Mouse (Mus musculus) embryo, embryonic 10 days (tissue): Measurements from ENCODE around the gene Dnah14.

Source experiments
- DNase-seq: peaks from one replicate; pipeline ENCODE4 v3.0.0-alpha.2; 2015; ENCODE audit warnings: low spot score

Dnah14 gene

DNA sequence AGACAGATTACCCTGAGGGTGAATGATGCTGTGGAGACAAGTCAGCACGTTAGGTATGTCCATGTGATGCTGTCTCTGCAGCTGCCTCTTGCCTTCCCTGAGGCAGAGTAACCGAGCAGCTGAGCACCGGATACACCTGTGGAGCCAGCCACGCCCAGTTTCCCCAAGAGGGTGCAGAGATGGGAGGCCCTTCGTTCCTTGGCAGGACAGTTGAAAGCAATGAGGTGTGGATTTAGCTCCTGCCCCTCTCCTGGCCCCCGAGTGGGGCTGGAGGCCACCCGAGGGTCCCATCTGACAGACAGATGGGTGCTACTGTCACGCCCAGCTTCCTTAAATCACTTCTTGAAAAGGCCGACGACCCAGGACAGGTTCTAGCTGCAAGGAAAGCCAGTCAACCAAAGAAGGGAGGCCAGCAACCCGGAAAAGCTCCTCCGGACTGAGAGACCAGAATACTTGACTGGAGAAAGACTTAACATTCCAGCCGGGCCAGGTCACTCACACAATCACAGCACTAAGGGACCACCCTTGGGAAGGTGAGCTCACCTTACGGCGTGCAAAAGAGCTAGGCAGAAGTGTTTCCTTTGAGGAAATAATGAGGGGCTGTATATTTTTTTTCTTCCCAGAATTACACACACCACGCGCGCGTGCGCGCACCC lies 276.9 kb downstream of the Dnah14 start:
- DNase-seq: peak; percentile 31

DNA sequence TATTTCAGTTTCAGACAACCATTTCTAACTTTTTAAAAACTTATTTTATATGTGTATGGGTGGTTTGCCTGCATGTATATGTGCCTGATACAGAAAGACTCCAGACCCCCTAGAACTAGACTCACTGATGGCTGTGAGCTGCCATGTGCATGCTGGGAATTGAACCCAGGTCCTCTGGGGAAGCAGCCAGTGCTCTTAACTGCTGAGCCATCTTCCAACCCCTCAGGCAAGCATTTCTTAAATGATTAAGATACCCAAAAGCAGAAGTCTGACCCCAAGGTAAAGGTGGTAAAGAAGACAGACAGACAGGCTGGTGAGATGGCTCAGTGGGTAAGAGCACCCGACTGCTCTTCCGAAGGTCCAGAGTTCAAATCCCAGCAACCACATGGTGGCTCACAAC lies 278.5 kb downstream of the Dnah14 start:
- no peak for DNase-seq

DNA sequence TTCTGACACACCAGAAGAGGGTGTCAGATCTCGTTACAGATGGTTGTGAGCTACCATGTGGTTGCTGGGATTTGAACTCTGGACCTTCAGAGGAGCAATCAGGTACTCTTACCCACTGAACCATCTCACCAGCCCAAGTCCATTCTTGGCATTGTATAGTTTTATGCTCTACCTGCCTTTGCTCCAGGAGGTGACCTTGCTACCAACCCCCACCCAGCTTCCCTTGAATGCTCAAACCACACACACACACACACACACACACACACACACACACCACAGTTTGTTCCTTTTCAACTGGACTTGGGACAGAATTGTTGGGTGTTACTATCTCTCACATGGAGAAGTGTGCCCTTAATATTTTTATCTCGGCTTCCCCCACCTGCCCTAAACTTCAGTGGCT lies 280.0 kb downstream of the Dnah14 start:
- DNase-seq: no peak

DNA sequence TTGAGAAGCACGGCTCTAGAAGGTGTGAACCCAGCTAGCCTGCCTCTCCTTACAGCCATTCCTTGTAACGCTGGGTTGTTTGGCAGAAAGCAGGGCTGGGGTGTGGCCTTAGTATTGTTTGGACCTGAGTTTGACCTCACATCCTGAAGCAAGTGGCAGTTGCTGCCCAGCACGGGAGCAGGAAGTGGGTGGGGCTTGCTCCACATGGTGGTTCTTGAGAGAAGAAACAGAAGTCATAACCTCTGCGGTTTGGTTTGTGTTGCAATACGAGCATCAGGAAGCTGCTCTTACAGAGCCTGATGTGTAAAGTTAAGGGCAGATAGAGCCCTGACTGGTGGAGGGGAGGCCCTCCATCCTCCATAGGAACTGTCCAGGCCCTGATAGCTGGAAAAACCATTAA lies 284.3 kb downstream of the Dnah14 start:
- DNase-seq: peak; percentile 77

DNA sequence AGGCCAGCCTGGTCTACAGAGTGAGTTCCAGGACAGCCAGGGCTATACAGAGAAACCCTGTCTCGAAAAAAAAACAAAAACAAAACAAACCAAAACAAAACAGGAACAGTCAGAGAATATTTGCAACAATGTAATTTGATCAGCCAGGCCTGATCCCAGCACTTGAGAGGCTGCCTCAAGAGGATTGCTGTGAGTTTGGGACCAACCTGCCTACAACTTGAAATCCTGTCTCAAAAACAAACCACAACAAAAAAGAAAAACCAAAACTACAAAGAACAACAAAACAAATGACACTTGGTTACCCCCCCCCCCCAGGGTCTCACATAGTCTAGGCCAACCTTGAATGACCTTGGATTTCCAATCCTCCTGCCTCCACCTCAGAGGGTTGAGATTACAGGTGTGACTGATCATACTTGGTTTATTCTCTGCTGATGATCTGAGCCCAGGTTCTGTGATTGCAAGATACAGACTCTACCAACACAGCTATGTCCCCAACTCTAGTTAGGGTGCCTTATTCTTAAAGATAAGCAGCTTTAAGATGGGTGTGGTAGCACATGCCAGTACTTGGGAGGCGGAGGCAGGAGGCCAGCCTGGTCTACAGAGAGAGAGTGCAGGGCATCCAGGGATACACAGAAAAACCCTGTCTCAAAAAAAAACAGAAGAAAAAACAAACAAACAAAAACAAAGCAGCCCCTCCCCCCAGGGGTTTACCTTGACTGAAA lies 285.0 kb downstream of the Dnah14 start:
- no peak for DNase-seq

DNA sequence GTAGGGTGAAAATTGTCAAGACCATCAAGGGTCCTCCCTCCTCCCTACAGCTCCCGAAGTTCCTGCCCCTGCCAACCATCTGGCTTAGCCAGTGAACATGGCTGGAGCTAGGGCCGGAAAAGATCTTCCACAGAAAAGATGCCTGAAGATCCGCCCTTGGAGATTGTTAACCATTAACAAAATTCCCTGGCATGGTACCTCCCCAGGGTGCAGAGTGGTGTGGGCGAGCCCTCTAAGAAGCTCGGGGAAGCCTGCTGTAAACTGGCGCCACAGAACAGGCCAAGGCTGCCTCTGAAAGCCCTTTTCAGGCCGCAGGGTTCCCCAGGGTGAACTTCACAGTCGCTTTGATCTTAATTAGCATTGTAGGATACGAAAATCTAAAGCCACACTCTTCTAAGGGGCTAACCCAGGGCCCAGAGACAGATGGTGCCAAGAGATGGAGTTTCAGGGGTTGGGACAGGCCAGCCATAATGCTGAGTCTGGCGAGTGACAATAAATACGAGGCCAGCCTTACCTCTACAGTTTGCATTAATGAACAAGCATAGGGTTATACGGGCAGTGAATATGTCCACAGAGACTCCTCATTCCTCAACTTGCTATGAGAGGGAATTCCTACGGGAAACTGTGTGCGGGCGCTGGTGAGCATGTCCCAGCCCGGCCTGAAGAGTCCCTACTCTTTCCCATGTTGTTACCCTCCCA lies 286.5 kb downstream of the Dnah14 start:
- DNase-seq: no peak

DNA sequence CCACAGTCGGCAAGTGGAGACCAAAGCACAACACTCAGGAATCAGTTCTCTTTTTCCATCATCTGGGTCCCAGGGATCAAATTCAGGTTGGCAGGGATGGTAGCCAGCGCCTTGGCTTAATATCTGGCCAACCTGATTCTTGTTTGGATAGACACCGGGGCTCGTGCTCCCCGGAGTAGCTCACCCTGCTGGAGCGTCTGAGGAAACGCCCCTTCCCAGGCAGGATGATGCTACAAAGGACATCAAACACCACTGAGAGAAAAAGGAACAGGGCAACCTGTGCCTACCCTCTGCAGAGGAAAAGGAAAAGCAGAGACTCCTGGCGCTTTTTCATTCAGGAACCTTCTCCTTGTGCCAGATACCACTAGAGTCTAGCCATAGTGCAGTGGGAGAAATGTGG lies 287.1 kb downstream of the Dnah14 start:
- no peak for DNase-seq
